Mouse (Mus musculus) brain, embryonic 14.5 days (tissue): ENCODE measurements around the gene Tuba4a.

ENCODE experiments used
- CTCF ChIP-seq: fragments of 200-500 bp; IDR thresholded peaks from 2 replicates; pipeline ENCODE4 v1.5.1; 2012; ENCODE audit warnings: inconsistent platforms, mild to moderate bottlenecking, moderate library complexity, borderline replicate concordance; ENCODE audit not compliant: insufficient read depth, insufficient read length; ENCODE audit errors: extremely low read depth
- POLR2A ChIP-seq: fragments of 200-500 bp; IDR thresholded peaks from 2 replicates; pipeline ENCODE4 v1.6.1; 2012; ENCODE audit warnings: mild to moderate bottlenecking, inconsistent platforms, borderline replicate concordance; ENCODE audit not compliant: poor library complexity, insufficient read depth, insufficient read length, severe bottlenecking; ENCODE audit errors: extremely low read depth

- TF ChIP-seq CTCF, result no peak
- TF ChIP-seq POLR2A, result no peak
These were observed 8.0 kb upstream of the Tuba4a start for GRCm38 (mm10) chr1:75227653-75228052.
